Mouse (Mus musculus): ENCODE results near the gene Ube2o. TPM values are rescaled to one million over a fixed set of nuclear protein-coding genes. Genes with fewer than 3 reads are reported as not detected.

The Ube2o gene
- total RNA-seq, 2 experiments from 2014 or later = 27.7 to 29.5 TPM

GRCm38 (mm10) chr11:116543110-116543509, 38.1 kb downstream of the Ube2o start:
- peak in 1 of 2 experiments; percentile 41 for DNase-seq

GRCm38 (mm10) chr11:116541183-116541582, 40.1 kb downstream of the Ube2o start:
- DNase-seq = no peak

DNA sequence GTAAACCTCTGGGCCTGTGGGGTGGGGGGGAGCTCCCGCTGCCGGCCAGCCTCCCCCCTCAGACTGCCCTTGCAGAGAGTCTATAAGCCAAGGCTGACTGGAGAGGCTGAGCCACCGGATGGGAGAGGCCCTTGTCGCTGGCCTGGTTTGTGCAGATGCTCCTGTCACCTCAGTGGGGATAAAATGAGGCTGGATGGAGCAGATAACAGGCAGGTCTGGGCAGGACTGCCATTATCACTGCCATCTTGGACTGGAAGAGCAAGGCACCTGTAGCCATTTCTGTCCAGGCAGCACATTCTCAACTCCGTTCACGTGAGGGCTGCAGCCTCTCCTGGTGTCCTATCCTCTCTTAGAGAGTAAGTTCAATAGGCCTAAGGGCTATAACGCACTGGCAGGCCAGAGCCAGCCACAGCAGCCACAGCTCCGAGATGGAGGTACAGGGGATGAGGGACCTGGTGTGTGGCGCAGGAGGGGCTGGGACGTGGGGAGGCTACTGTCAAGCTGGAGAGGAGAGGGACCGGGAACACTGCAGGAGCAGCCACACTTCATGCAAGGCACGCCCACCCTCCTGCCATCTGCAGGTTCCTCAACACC, 43.0 kb downstream of the Ube2o start:
- no peak for DNase-seq

- DNase-seq = no peak
These were observed 43.9 kb downstream of the Ube2o start for GRCm38 (mm10) chr11:116537388-116537787.

DNA sequence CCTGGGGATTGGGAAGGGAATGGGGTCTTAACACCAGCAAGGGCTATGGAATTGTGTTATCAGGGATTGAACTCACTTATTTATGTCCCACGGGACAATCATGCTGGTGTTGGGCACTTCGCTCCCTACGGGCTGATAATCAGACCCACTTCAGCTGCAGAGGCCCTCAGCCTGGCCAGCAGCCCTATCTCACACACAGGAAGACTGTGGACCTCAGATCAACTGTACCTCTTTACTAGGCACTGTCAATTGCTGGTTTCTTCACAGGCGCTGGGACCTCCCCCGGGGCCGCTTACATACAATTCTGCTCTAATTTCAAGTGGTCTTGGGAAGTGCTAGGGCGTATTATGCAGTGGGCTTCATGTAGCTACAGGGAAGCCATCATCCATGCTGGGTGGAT, 44.6 kb downstream of the Ube2o start:
- DNase-seq = no peak

DNA sequence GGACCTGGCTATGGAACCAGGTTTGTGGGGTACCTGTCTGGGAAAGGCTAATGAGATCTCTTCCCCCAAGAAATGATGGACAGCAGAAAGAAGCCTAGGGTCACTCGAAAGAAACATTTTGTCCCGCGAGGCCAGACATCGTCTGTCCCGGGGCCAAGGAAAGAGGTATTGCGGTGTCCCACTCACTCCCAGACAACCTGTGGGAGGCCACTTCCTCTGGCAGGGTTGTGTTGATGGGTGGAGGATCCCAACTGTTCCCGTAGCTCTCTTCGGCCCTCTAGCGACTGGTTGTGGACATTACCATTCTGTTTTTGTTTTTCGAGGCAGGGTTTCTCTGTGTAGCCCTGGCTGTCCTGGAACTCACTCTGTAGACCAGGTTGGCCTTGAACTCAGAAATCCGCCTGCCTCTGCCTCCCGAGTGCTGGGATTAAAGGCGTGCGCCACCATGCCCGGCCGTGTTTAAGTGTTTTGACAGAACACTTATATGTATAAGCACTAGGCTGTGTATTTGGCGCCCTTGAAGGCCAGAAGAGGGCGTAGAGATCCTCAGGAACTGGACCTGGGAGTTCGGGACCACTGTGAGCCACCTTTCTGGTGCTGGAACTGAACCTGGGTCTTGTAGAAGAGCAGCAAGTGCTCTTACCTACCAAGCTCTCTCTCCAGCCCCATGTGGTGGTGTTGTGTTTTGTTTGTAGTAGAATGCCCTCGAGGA, 46.9 kb downstream of the Ube2o start:
- peak; percentile 80 to 87 for DNase-seq

DNA sequence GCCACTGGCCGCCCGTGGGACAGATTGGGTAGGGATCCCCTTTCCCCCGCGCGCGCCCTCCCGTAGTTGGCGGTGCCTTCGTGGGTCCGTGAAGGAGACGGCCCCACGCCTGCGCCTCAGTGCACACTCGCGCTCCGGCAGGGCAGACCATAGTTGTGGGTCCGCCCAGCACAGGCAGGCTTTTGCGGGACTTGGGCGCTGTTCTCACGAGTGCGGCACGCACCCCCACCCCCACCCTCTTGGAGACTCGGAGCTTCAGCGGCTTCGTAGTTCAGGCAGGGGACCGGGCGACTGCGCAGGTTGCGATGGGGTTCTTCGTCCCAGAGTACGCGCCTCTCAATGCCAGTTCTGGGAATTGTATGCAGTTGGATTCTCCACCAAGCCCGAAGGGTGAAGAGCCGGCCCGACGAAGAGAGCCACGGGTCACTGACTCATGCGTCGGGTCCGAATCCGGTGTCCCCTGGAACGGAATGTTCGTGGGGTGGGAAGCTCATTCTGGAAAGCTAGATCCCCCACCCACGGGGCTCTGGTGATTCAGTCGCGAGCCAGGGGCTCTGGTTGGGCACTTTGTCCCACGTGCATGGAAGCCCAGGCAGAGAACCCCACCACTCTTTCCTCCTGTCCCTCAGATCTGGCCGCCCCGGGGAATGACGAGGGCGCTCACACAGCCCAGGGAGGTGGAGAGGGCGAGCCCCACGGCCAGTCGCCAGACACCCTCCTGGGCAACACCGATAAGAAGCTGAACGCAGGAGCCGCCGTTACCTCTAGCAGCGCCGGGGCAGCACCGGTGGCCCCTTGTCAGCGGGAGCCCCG, 47.7 kb downstream of the Ube2o start:
- peak; percentile 36 to 60 for DNase-seq

GRCm38 (mm10) chr11:116532810-116533338, 48.4 kb downstream of the Ube2o start:
- peak; percentile 83 to 84 for DNase-seq

- no peak for DNase-seq
These were observed 48.9 kb downstream of the Ube2o start for GRCm38 (mm10) chr11:116532262-116532809.

DNA sequence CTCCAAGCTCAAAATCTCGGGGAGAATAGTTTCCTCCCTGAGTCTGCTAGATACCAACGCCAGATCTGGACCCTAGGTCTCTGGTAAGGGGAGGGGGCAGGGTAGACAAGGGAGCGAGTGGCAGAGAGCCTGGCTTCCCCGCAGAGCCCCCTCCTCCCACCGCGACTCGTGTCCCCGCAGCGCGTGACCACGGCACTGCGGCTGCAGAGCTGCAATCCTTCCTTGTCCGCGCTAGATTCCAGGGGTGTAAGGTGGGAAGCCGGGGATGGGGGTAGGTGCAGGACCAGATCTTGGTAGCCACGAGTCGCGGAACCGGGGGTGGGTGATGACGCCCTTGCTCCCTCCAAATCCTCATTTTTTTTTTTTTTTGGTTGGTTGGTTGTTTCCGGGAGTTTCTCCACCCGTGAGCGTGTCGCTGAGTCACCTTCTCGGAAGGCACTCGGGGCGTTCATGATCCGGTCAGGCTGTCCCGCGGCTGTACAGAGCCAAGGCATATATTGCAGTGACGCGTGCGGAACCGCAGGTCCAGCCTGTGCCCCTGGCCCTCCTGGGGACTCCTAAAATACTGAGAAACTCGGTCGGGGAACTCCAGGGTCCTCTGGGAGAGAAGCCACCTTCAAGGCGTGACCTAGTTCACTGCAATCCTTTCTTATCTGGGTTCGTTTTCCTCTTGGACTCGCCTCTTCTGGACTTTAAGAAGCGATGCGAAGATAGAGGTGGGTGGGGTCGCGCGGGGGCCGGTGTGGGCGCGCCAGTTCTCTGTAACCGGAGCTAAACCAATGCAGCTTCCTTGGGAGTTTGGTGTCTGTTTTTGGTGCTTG, 49.7 kb downstream of the Ube2o start:
- DNase-seq = peak in 1 of 2 experiments; percentile 28

DNA sequence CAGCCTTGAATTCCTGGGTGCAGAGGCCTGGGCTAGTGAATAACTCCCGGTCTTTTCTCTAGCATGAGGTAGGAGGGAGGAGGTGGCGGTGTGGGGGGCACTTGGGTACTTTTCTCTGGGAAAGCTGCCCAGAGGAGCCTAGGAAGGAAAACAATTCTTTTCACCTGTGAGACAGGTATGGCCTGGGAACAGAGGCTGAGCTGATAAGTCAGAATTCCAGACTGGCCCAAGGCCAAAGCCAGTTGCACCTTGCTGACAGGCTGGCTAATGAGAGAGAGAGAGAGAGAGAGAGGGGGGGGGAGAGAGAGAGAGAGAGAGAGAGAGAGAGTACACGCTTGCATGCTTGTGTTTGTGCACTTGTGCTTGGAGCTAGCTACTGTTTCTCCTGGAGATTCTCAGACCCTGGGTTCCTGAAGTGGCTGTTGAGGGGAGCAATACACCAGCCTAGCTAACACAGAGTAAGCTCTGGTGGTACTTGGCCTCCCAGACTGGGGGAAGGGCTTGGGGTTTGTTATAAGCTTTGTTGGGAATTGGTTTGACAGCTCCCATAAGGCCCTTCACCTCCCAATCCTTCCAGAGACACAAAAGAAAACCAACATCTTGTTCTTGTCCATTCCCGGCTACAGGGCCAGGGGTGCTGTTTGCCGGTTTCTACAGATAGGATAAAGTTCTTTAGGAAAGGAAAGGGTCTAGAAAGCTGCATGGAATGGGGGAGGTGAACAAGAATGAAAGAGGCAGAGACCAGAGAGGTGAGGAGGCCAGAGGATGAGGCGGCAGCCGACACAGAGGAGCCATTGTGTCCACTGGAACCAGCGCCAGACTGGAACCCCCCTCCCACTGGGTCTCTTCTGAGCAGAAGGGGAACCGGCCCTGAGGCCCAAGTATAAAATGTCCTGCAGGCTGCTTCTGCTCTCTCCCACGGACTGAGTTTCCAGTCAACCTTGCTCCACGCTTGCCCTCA, 50.8 kb downstream of the Ube2o start, which contains the start of gene Sphk1:
Sphk1 (plus strand) TSS at position 739 of the 961 bp plus-strand sequence.
- DNase-seq = no peak

GRCm38 (mm10) chr11:116528636-116529320, 52.5 kb downstream of the Ube2o start:
- no peak for DNase-seq

DNA sequence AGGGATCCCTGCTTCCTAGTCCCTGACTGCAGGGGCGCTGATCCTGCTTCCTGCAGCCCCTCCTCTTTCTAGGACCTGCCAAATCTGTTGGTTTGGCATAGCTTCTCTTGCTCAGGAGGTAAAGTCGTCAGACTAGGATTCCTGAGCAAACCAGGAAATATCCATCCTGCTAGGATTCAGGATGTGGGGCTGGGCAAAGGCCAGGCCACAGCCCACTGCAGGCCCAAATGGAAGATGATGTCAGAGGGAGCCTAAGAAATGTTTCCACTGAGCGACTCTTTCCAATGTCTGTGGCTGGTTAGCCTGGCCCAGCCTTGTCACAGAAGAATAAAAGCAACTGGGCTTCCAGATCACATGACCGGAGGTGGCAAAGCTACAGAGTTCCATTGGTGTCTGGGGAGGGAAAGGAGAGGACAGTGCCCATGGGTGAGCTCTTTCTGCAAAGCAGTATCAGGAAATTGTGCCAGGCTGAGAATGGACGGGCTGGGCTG, 57.5 kb downstream of the Ube2o start:
- peak; percentile 45 to 76 for DNase-seq

- DNase-seq = peak; percentile 56 to 60
These were observed 58.2 kb downstream of the Ube2o start for GRCm38 (mm10) chr11:116522886-116523698.

GRCm38 (mm10) chr11:116522046-116522445, 59.2 kb downstream of the Ube2o start:
- DNase-seq = no peak

DNA sequence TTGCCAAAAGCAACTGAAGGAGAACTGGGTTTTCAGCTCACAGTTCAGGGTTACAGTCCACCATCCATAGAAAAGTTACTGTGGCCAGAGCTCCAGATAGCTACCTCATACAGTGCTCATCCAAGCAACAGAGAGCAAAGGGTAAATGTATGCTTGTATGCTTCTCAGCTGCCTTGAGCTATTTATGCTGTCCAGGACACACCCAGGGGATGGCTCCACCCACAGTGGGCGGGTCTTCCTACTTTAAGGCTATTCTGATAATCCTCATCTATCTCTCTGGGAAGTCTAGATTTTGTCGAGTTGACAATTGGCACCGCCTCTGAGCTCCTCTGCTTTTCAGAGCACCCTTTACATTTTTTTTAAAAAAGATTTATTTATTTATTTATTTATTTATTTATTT, 60.1 kb downstream of the Ube2o start:
- no peak for DNase-seq

GRCm38 (mm10) chr11:116518482-116518881, 62.8 kb downstream of the Ube2o start:
- DNase-seq = peak; percentile 51 to 76

GRCm38 (mm10) chr11:116515330-116516020, 65.8 kb downstream of the Ube2o start:
- no peak for DNase-seq

All from heart, adult 18-20 months (tissue).